Mouse (Mus musculus) cerebellum, postnatal 14 days (tissue): ENCODE results near the gene Haus4.

ENCODE experiments used
- DNase-seq, 2 experiments: peaks; one replicate each; pipeline ENCODE4 v3.0.0; 2021; ENCODE audit warnings: mixed read lengths in 2 of 2

The Haus4 gene

DNA sequence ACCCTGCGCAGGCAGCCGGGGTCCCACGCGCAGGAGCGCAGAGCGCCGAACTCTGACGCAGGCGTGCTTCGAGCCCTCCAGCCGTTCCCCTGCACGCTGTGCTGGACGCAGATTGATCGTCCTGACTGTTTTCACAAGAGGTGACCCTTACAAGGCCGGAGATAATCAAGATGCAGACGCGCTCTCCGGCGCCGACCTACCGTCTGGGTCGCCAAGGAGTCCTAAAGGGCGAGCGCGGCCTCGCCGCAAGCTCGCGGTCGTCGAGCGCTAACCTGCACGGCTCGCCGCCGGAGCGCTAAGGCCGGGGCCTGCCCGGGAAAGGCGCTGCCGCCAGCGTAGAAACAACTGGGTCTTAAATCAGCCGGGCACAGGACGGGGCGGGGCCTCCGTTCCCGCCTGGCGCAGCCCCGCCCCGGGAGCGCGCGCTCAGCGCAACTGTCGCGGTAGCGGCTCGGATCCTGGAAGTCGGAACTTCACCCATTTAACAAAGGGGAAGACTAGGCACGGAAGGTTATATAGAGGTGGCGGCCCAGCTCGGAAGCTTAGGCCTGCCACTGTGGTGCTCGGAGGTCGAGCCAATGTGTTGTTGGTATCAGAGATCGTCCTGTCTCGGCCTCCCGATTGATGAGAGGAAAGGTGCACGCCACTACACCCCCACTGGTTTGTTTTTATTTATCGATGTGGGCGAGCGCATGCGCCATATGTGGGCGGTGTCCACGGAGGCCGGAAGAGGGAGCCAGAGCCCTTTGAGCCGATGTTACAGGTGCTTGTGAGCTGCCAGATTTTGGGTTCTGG, at the start of gene Haus4:
Gene Haus4 (minus strand): TSS at position 642 of the 795 bp plus-strand sequence.
- peak; percentile 70 to 77 for DNase-seq

DNA sequence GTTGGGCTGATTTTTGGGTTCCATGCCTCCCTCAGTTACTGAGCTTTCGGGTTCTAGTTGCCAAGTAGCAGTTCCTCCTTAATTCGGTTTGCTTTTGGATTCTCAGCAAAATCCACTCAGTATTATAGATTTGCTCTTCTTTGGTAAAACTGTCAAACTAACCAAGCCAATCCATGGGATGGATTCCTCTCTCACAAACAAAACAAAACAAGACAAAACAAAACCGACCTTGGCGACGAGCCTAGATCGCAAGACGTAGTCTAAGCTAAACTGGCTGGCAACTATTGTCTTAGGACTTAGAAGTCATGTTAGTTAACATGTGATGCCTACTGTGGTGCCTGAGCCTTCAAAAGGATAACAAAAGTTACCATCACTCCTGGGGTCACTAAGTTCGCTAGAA, 49.3 kb upstream of the Haus4 start:
- DNase-seq = peak in 1 of 2 experiments; percentile 62

DNA sequence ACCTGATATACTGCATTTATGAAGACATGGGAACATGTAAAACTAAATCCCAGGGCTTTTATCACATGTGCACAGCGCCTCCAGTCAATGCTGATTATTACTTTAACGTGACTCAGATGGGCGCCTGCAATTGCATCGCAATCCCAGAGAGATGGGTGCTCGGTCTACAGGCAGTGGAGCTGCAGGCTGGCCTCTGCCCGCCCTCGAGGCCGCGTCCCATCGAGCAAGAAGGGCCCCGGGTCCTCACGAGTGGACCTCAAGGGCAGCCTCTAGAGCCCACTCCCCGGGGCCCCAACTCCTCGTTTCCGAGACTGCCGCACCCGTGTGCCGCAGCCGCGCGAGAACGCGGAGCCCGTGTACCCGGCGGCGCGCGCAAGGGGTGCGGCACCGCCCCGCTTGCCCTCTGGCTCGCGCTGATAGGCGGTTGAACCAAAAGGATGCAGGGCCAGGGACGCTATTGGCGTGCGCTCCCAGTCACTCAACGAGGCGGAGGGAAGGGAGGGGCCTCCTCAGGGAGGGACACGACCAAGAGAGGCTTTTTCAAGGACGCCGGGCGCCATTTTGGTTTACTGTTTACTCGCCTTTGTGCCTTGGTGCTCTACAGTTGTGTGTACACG, 48.7 kb upstream of the Haus4 start:
- peak; percentile 96 to 97 for DNase-seq

DNA sequence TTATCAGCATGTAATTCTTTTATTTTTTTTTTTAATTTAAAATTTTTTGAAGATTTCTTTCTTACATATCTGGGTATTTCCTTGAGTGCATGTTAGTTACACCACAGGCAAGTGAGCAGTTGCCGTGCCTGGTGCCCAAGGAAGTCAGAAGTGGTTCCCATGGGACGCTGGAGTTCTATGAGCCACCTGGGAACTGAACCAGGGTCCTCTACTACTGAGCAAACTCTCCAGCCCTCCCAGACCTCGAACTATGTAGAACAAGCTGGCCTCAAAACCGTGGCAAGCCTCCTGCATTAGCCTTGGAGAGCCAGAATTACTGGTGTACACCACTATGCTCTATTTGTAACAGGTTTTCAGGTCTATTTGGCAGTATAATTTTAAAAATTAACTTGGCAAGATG, 48.2 kb upstream of the Haus4 start:
- DNase-seq = peak; percentile 43 to 59

DNA sequence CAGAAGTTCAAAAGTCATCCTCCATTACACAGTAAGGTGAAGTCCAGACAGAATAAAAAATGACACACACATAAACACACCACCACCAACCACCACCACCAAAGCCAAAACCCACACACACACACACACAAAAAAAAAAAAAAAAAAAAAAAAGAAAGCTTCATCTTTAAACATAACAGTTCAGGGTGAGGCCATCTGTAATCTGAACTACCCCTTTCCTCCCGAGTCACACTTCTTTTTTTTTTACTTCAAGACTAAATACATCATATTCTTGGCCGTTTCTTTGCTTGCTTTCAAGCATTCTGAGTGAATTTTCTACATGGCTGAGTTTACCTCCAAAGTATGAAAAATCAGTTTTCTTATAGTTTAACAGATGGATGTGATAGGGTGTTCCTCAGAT, 47.2 kb upstream of the Haus4 start:
- no peak for DNase-seq

DNA sequence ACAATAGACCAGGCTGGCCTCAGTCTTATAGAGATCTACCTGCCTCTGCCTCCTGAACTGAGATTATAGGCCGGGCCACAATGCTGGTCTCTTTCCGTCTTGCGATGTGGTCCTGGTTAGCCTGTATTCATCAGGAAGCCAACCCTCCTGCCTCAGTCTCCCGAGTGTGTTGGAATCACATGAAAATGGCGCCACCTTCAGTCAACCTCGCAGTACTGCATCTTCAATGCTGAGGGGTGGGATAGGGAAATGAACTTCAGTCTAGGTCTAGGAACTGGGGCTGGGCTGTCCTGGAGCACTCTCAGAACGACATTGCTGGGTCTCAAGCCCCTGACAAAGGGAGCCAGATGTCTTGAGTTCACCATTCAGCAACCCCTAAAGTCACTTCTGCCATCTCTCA, 42.7 kb upstream of the Haus4 start:
- no peak for DNase-seq

DNA sequence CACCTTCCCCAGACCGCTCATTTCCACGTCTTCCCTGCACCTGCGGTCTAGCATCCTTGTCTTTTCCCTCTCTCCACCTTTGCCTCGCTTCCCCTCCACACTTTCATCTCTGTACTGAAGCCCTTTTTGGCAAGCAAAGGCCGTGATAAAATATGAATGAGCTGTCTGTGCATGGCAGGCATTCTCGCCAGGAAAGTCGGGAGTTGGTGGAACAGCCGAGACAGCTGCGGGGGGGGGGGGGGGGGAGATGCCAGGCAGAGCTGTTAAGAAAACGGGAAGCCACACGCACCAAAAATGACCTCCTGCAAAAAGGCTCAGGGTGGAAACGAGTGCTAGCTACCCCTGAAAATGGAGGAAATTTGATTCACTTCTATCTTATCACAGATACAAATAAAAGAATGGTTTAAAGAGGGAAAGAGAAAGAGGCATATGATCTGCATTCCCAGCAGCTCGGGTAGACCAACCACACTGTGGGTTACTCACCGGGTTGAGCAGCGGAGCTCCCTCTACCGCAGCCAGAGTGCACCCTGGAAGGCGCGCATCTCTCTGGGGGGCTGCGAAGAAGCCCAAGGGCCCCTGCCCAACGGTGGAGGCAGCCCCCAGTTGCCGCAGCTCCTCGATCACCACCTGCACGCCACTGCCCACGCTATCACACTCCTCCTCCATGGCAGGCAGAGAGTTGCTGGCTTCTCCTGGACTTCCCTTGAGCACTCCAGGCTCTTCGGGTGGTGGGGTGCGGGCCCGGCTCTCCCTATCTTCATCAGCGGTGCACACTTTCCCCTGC, 40.4 kb upstream of the Haus4 start:
- DNase-seq = no peak

DNA sequence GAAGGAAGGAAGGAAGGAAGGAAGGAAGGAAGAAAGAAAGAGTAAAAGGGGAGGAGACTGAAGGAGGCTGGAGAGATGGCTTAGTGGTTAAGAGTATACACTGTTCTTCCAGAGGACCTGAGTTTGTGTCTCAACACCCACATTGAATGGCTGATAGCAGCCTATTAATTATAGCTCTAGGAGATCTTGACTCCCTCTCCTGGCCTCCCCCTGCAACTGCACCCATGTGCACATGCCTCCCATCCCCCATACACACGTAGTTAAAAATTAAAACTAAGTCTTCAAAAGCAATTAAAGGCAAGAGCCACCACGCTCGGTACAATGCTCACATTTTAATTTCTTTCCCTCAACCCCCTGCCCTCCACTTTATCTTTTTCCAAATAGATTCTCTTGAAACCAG, 39.6 kb upstream of the Haus4 start:
- no peak for DNase-seq

DNA sequence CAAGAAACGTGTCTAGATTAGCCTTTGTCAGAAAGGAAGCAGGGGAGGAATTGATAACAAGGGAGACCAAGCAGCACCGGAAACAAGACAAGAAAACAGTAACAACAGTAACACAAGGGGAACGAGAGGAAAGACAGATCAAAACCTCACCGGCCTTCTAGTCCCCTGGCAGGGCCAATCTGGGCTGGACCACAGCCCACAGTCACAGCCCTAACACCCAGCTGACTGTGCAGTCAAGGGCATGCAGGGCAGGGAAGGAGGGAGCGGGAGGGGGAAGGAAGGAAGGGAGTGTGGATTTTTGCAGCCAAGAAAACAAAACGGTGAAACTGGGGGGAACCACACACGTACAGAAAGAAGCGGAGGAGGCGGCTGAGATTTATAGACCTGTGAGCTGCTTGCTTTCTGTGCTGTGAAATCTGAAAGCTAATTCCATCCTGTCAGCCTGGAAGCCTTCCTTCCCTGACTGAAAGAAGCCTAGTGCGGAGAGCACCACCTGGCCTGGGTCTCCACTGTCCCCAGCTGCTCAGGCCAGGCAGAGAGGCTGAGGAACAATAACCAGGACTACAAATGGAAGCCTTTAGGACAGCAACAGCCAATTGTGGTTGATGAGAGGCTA, 38.0 kb upstream of the Haus4 start:
- DNase-seq = peak; percentile 31 to 58

DNA sequence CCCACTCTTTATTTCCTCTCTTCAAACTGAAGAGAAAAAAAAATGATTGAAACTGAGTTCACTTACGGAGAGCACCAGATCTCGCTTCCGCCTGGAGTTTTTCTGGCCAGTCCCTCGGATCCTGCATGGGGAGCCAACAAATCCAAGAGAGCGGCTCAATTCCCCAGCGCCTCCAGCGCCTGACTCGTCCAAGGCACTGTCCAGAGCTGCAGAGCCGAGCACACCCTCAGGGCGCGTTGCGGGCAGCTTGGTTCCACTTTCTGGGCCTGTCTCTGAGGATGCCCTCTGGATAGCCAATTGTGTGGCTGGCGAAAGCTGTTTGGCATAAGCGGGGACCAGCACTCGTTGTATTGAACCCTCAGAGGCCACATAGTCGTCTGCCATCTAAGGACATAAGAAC, 36.6 kb upstream of the Haus4 start:
- no peak for DNase-seq

DNA sequence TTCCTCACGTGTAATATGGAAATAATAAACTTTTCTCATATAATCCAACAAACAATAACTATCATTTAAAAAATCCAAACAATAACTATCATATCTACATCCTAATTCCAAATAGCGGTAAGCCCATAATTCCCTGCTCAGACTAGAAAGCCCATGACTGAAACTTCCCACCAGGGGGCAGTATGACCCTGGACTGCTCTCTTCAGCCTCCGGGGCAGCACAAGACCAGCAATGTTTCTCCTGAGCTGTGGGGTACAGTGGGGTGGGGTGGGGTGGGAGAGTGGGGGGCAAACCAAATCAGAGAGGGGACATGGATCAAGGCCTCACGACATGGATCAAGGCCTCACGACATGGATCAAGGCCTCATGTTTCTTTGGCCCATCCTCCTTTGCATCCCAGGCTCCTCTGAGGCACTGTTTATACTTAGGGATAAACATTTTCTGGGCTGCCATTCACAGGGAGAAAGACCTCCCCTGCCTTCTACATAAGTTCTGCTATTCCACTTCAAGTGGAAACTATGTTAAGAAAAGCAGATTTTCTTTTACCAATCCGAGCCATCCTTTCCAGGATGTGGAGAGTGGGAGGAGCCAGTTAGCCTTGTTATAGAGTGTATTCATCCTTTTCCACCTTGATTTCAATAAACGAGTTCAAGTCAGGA, 29.4 kb upstream of the Haus4 start:
- peak; percentile 76 to 83 for DNase-seq

DNA sequence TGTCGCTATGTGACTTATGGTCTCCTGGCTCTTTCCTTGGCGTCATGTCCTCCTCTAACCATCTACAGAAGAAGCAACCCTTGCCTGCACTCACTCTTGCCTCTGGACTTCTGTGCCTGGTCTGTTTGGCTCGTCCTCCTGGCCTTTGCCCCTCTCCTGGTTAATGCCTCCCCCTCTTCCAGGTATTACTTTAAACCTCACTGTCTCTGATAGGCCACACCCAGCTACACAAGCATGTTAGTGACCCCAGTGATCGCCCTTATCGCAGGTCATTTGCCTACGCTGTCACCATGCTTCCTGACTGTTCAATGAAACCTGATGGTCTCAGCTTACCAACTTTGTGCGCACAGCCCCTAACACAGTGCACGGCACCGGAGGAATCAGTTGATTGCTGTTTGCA, 28.1 kb upstream of the Haus4 start:
- DNase-seq = no peak

DNA sequence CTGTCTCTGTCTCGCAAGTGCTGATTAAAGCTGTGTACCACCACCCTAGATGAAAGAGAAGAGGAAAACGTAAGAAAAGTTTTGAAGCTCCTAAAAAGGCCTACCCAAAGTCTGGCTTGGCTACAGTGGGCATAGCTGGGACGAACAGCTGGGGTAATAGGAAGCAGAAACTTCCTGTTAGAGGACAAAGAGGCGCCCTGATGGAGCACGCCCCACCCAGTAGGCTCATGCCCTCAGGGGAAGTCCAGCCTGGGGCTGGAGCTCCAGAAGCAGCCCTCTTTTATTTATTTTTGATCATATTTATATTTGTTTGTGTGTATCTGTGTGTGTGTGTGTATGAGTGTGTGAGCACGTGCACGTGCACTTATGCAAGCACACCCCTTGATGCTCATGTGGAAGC, 25.2 kb upstream of the Haus4 start:
- DNase-seq = no peak

DNA sequence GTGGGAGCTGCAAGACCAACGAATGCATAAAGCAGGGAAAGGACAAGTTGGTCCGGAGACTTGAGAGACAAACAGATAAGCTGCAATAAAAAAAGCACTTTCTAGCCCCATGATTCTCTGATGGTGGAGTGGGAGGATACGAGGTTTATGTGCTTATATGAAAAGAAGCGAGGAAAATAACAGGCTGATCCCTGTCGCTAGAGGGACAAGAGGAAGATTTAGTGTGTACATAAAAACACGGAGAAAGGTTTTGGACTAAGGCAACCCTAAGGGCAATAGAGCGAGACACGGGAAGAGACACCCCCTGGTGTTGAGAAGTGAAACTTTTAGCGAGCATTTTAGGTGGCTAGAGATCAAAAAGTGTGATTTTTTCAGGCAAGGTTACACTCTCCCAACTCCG, 23.6 kb upstream of the Haus4 start:
- no peak for DNase-seq

DNA sequence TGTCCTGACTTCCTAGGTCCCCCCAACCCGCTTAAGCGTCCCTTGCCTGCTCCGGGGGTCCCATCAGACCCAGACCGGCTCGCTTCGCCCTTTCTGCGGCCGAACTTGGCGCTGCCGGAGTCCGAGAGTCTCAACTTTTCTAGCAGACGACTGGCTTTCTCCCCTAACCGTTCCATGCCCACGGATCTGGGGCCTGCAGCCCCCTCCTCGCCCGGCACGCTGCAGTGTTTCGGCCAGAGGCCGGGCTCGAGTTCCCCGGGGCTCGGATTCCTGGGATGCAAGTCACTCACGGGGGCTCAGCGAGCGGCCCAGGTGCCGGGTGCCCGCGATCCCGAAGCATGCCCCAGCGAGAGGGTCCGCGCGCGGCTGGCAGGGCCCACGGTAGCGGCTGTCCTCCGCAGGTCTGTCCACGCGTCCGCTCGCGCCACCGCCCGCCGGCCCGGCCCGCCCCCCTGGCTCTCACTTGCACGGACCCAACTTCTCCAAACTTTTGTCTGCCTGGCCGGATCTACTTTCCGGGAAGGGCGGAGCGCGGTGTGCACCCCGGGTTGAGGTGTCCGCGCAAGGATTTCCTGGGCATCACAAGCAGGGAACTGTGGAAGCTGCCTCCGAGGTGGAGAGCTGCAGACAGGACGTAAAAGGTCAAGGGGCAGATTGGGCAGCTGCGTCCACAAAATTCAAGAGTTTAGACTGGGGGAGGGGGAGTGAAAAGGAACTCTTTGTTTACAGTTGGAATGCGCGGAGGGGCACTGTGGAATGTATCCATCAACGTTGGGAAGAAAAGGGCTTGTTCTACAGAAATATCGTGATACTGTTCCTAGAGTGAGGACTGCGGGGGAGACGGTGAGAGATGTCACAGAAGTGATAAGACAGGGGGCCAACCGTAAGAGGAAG, 22.9 kb upstream of the Haus4 start, which contains the start of gene Ajuba:
Gene Ajuba (minus strand): TSS at position 470 of the 894 bp plus-strand sequence.
- peak; percentile 71 to 76 for DNase-seq

DNA sequence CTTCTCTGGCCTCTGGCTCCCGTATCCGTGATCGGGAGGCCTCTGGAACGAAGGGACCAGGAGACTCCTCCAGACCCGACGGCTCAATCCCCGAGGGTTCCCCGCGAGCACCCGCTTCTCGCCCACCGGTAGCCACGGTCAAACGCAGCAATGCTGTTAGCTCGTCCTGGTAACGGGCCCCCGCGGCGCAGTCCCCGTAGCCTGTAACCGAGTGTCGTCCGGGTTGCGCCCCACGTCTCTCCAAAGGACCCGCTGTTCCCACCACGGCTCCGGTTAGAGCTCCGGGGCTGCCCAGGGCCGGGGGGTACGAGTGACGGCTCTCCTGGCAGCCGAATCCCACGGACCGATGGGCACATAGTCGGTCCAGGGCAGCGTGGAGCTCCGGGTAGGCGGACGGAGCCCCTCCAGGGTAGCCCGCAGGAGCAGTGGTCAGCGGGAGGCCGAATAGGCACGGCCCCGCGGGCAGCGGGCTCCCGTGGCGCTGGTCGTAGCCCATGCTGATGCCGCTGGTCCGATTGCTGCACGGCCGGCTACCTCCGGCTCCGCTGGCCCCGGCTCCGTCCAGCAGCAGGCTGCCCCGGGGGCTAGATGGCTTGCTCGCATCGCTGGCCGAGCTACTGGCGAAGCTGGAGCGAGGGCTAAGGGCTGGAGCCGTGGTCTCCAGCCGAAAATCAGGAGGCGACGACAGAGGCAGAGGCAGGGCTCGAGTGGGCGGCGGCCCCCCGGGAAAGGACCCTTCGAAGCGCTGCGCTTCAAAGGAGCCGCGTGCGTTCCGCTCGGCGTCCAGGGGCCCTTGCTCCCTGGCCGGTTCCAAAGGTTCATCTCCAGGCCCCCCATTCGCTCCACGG, 22.0 kb upstream of the Haus4 start:
- DNase-seq = peak in 1 of 2 experiments; percentile 18

DNA sequence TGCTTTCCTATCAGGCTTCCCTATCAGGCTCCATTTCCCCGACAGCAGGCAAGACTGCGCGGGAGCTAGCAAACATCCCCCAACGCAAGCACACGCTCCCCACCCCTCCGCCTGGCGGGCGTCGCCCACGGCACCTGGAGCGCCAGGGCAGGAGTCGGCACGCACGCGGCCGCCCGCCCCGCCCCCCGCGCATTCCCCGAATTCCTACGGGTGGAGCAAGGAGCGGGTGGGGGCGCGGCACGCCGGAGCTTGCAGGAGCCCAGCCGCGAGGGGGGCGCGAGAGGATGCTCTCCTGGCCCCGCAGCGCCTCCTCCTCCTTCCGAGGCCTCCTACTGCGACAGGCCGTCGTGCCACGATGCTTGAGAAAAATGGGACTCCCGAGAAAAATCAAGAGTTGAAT, 21.2 kb upstream of the Haus4 start:
- peak in 1 of 2 experiments; percentile 31 for DNase-seq

DNA sequence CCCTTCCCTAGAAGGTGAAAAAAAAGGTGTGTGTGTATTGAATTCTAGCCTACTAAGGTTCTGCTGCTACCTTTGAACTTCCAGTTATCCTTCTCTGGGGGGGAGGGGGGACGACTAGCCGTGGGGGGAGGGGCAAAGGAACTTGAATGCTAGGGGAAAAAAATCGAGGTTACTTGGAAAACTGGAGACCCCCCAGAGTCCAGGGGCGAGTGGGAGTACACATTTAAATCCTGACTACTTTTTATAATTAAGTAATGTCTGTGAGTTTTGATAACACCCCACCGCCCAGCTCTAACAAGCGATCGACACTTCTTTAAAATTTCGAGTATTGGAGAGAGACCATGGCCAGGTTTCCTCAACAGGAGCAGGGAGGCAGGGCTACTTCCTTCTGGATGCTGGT, 20.6 kb upstream of the Haus4 start:
- no peak for DNase-seq

DNA sequence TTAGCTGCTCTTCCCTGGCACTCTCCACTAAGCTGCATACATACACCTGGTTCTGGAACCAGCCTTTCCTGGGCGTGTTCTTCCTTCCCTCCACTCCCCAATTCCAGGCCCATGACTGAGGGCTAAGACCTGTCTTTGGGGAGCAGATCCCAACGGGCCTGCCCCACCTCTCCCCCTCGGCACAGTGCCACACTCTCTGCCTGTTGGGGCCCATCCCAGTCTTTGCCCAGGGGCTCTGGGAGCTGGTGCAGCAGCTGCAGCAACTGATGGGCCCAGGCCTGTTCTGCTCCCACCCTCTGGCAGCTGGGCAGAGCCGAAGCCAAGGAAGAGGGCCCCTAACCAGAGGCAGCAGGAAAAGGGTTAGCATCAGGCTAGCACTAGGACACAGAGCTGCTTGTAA, 19.8 kb upstream of the Haus4 start:
- peak in 1 of 2 experiments; percentile 28 for DNase-seq
